In genomic region chr12:55307566-55307965, GRCm38 (mm10) we compare ENCODE assay signal across 18 mouse cellular contexts.
"Had no signal": no experiment of that assay in that cellular context is flagged by ENCODE, and none has a peak within 500 bp of the region (broad histone marks: within the 10 kb centered on the region; RNA-seq: fewer than 3 reads in every experiment).

No protein-coding gene starts in this region.

- H3K4me2 ChIP-seq: limb, embryonic 12.5 days; liver, embryonic 13.5 days; lung, embryonic 15.5 days; midbrain, embryonic 12.5 days; neural tube, embryonic 15.5 days had no signal

- H3K27me3 ChIP-seq: limb, embryonic 12.5 days; liver, embryonic 13.5 days; lung, embryonic 15.5 days; megakaryocyte, embryonic 14.5 days; midbrain, embryonic 12.5 days; neural tube, embryonic 15.5 days had no signal

- DNase-seq: kidney, postnatal 36 days; layer of hippocampus, adult 9-11 months; layer of hippocampus, postnatal 36 days; liver; liver, embryonic 13.5 days; liver, postnatal 0 days; lung, postnatal 14 days; right cerebral cortex, adult 18-20 months; right cerebral cortex, postnatal 25 days; thymus, postnatal 36 days had no signal

- H3K27ac ChIP-seq: kidney, postnatal 0 days; limb, embryonic 12.5 days; liver, embryonic 13.5 days; lung, embryonic 15.5 days; macrophage; midbrain, embryonic 12.5 days; neural tube, embryonic 15.5 days had no signal

- ATAC-seq: liver, postnatal 0 days had no signal

- H3K4me3 ChIP-seq: limb, embryonic 12.5 days; liver, embryonic 13.5 days; lung, embryonic 15.5 days; megakaryocyte, embryonic 14.5 days; midbrain, embryonic 12.5 days; myocyte; neural tube, embryonic 15.5 days had no signal

- H3K9ac ChIP-seq: limb, embryonic 12.5 days; liver, embryonic 13.5 days; liver, postnatal 0 days; lung, embryonic 15.5 days; midbrain, embryonic 12.5 days; neural tube, embryonic 15.5 days had no signal

- H3K9me3 ChIP-seq: liver, embryonic 13.5 days; lung, embryonic 15.5 days; megakaryocyte, embryonic 14.5 days; midbrain, embryonic 12.5 days; neural tube, embryonic 15.5 days had no signal
